Comparison of ENCODE assay signal across 8 mouse cellular contexts in genomic region chrX:109094800-109095199, GRCm38 (mm10). TPM values are rescaled to one million over a fixed set of nuclear protein-coding genes. Genes with fewer than 3 reads are reported as not detected.
DNase-seq lines count a peak whose midpoint lies in the region; ATAC-seq and TF ChIP-seq lines count a peak whose summit lies in the region.

No protein-coding gene starts in this region.

- H3K27me3 ChIP-seq in embryonic facial prominence, embryonic 13.5 days = no peaks in the 10 kb centered on the region
- H3K27me3 ChIP-seq in intestine, postnatal 0 days (replicated peaks; ENCODE audit: control insufficient read depth, insufficient read depth, low read length) = no peaks in the 10 kb centered on the region
- H3K27me3 ChIP-seq in neural tube, embryonic 14.5 days (ENCODE audit: control insufficient read depth, insufficient read depth, low read length) = no peaks in the 10 kb centered on the region

- no peak for TF ChIP-seq POLR2A in lung, adult 2 months (IDR thresholded peaks at IDR 0.05; ENCODE audit: borderline replicate concordance, extremely low read depth, low read depth, low read length)

- ATAC-seq in embryonic facial prominence, embryonic 13.5 days (ENCODE audit: insufficient number of reproducible peaks, insufficient read depth, low FRiP score, low TSS enrichment, low read depth) = no peak
- ATAC-seq in intestine, postnatal 0 days = no peak
- no peak for ATAC-seq in neural tube, embryonic 14.5 days (ENCODE audit: low read depth)
- no peak for ATAC-seq in monocyte, adult 5-6 weeks (replicated peaks; ENCODE audit: insufficient number of reproducible peaks, low FRiP score, low TSS enrichment, poor library complexity, severe bottlenecking)

- H3K9me3 ChIP-seq in embryonic facial prominence, embryonic 13.5 days = no peaks in the 10 kb centered on the region
- H3K9me3 ChIP-seq in intestine, postnatal 0 days (ENCODE audit: control insufficient read depth) = no peaks in the 10 kb centered on the region
- H3K9me3 ChIP-seq in neural tube, embryonic 14.5 days (ENCODE audit: control insufficient read depth, low read length) = no peaks in the 10 kb centered on the region

- H3K36me3 ChIP-seq in embryonic facial prominence, embryonic 13.5 days = no peaks in the 10 kb centered on the region
- H3K36me3 ChIP-seq in intestine, postnatal 0 days (ENCODE audit: control insufficient read depth, insufficient read depth) = no peaks in the 10 kb centered on the region
- no peaks in the 10 kb centered on the region for H3K36me3 ChIP-seq in neural tube, embryonic 14.5 days (ENCODE audit: control insufficient read depth, insufficient read depth, low read length)

- 19% methylated on average over 4 of the region's 4 CpGs for WGBS in lung, adult 2 months
- 11% methylated on average over 4 of the region's 4 CpGs for WGBS in embryonic facial prominence, embryonic 13.5 days
- WGBS in intestine, postnatal 0 days = 13% methylated on average over 4 of the region's 4 CpGs
- WGBS in neural tube, embryonic 14.5 days = 17% methylated on average over 4 of the region's 4 CpGs

- peak overlapping the region; percentile 27 for H3K4me3 ChIP-seq in lung, adult 2 months (replicated peaks; ENCODE audit: extremely low read depth, low read depth, low read length)
- H3K4me3 ChIP-seq in embryonic facial prominence, embryonic 13.5 days = peak overlapping the region; percentile 52
- H3K4me3 ChIP-seq in intestine, postnatal 0 days (ENCODE audit: low read depth, low read length) = peak overlapping the region; percentile 57
- peak overlapping the region; percentile 44 for H3K4me3 ChIP-seq in neural tube, embryonic 14.5 days (ENCODE audit: low read depth, low read length)

- H3K4me1 ChIP-seq in lung, adult 2 months (ENCODE audit: control insufficient read depth, insufficient read depth, low read length) = no peaks in the 10 kb centered on the region; the same call in 1 of the 2 replicates
- H3K4me1 ChIP-seq in embryonic facial prominence, embryonic 13.5 days = no peaks in the 10 kb centered on the region
- H3K4me1 ChIP-seq in intestine, postnatal 0 days (replicated peaks; ENCODE audit: control insufficient read depth, insufficient read depth, low read length) = no peaks in the 10 kb centered on the region
- no peaks in the 10 kb centered on the region for H3K4me1 ChIP-seq in neural tube, embryonic 14.5 days (ENCODE audit: control insufficient read depth, insufficient read depth, low read length)

- no peak for DNase-seq in lung, adult 2 months
- DNase-seq in lung, adult 18-20 months = no peak
- no peak for DNase-seq in cerebellum, postnatal 10 days
- no peak for DNase-seq in thymus, postnatal 14 days

- peak overlapping the region; percentile 56 for H3K4me2 ChIP-seq in embryonic facial prominence, embryonic 13.5 days
- peak overlapping the region; percentile 59 for H3K4me2 ChIP-seq in intestine, postnatal 0 days (replicated peaks; ENCODE audit: low read depth)
- H3K4me2 ChIP-seq in neural tube, embryonic 14.5 days (ENCODE audit: low read depth, low read length) = peak overlapping the region; percentile 50; the same call in 1 of the 2 replicates

- peak overlapping the region; percentile 92 for H3K27ac ChIP-seq in embryonic facial prominence, embryonic 13.5 days
- H3K27ac ChIP-seq in intestine, postnatal 0 days (ENCODE audit: low read depth, low read length) = peak overlapping the region; percentile 68; the same call in 1 of the 2 replicates
- peak overlapping the region; percentile 89; the same call in 1 of the 2 replicates for H3K27ac ChIP-seq in neural tube, embryonic 14.5 days (ENCODE audit: low read depth, low read length)

- no peak for TF ChIP-seq CTCF in lung, adult 2 months (IDR thresholded peaks at IDR 0.05; ENCODE audit: insufficient read depth, low read length)
- TF ChIP-seq CTCF in intestine, postnatal 0 days (IDR thresholded peaks at IDR 0.05; ENCODE audit: low read depth) = no peak

- H3K9ac ChIP-seq in embryonic facial prominence, embryonic 13.5 days = no peak overlapping the region
- H3K9ac ChIP-seq in intestine, postnatal 0 days (ENCODE audit: low read depth, low read length) = peak overlapping the region; percentile 31; the same call in 1 of the 2 replicates
- peak overlapping the region; percentile 69 for H3K9ac ChIP-seq in neural tube, embryonic 14.5 days (replicated peaks; ENCODE audit: low read depth, low read length)

RNA-seq across cellular contexts. Expression of gene Sh3bgrl, which starts 0.4 kb away (rescaled TPM):
- 16.5 and 31.8 TPM in 2 replicates for polyA plus RNA-seq in lung, adult 2 months (2012; rRNA removed)
- polyA plus RNA-seq in embryonic facial prominence, embryonic 13.5 days (2015; fragmentation: Nextera tagmentation; extraction: Ambion mirVana) = 196 and 202 TPM in 2 replicates
- polyA plus RNA-seq in intestine, postnatal 0 days (2015; fragmentation: Nextera tagmentation; extraction: Ambion mirVana) = 50.8 and 62.2 TPM in 2 replicates
- polyA plus RNA-seq in neural tube, embryonic 14.5 days (2014; fragmentation: Nextera tagmentation; extraction: Ambion mirVana) = 210 and 227 TPM in 2 replicates
- 159 to 278 TPM (median 277 TPM) in 3 replicates for total RNA-seq in monocyte, adult 5-6 weeks (2017)
